Mouse (Mus musculus) limb, embryonic 15.5 days (tissue): ENCODE measurements around the gene Defb5. TPM values are rescaled to one million over a fixed set of nuclear protein-coding genes. Genes with fewer than 3 reads are reported as not detected.
"Not testable (repeated sequence)": the region's sequence is repeated elsewhere in the genome, so short reads cannot be mapped to it uniquely, and the experiment has no call there.

Source experiments
- ATAC-seq: fragments of 200-750 bp; cut with Nextera tagmentation; 2 replicates; pipeline ENCODE4 v1.8.0; 2017; ENCODE audit warnings: low read depth, moderate TSS enrichment; ENCODE audit not compliant: insufficient number of reproducible peaks, low FRiP score, low TSS enrichment
- H3K27ac ChIP-seq: fragments of 300-500 bp; sonication (generic); 2 replicates; pipeline ENCODE4 v1.5.1; 2015; ENCODE audit warnings: moderate library complexity, mild to moderate bottlenecking, inconsistent platforms
- H3K27me3 ChIP-seq: fragments of 300-500 bp; sonication (generic); 2 replicates; pipeline ENCODE4 v1.6.1; 2015; ENCODE audit warnings: inconsistent platforms
- H3K36me3 ChIP-seq: fragments of 300-500 bp; sonication (generic); 2 replicates; pipeline ENCODE4 v1.6.1; 2015; ENCODE audit warnings: inconsistent platforms
- H3K4me1 ChIP-seq: fragments of 300-500 bp; sonication (generic); 2 replicates; pipeline ENCODE4 v1.6.1; 2015; ENCODE audit warnings: inconsistent platforms
- H3K4me2 ChIP-seq: fragments of 300-500 bp; sonication (generic); 2 replicates; pipeline ENCODE4 v1.6.1; 2015; ENCODE audit warnings: mild to moderate bottlenecking, inconsistent platforms
- H3K4me3 ChIP-seq: fragments of 300-500 bp; sonication (generic); 2 replicates; pipeline ENCODE4 v1.5.1; 2015; ENCODE audit warnings: mild to moderate bottlenecking, inconsistent platforms
- H3K9ac ChIP-seq: fragments of 300-500 bp; sonication (generic); 2 replicates; pipeline ENCODE4 v1.6.1; 2015; ENCODE audit warnings: inconsistent platforms
- H3K9me3 ChIP-seq: fragments of 300-500 bp; sonication (generic); 2 replicates; pipeline ENCODE4 v1.6.1; 2016; ENCODE audit warnings: inconsistent platforms
- WGBS: fragments of 180-500 bp; shearing (Covaris S2); methylation state at CpG from one replicate; pipeline ENCODE4 v1.1.7; 2015; 5-methylcytosine and 5-hydroxymethylcytosine counted together
- polyA plus RNA-seq: library from polyadenylated mRNA; unstranded; fragments of >200 nt; fragmentation: Nextera tagmentation; extraction: Ambion mirVana; gene quantifications from 2 replicates; pipeline ENCODE4 v1.2.1, GENCODE M21; 2015

Defb5 gene
- not detected in 2 replicates for polyA plus RNA-seq

DNA sequence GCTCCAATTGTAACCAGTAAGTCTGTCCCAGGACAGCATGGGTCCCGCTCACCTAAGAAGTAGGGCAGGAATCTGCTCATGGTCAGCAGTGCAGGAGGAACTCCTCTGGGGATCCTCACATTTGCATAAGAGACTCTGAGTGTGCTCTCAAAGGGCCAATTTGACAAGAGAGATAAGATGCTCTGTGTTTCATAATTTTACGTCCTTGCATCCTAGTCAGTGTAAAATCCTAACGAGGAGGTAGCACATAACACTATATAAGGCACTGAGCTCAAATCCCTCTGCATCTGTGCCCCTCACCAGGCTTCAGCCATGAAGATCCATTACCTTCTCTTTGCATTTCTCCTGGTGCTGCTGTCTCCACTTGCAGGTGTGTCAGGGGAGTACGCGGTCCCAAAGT lies at the start of gene Defb5:
Gene Defb5 (plus strand): TSS at position 301 of the 400 bp plus-strand sequence.
- Histone ChIP-seq H3K9ac (no peak within 1 kb of the TSS), H3K4me2 (no peak within 1 kb of the TSS), H3K36me3 (no peaks in the 10 kb centered on the region), H3K27ac (no peak within 1 kb of the TSS), H3K4me1 (no peaks in the 10 kb centered on the region), H3K27me3 (no peaks in the 10 kb centered on the region), H3K9me3 (no peaks in the 10 kb centered on the region), H3K4me3 (no peak within 1 kb of the TSS)
- WGBS, result 89% methylated on average over 5 of the region's 5 CpGs
- no peak for ATAC-seq

DNA sequence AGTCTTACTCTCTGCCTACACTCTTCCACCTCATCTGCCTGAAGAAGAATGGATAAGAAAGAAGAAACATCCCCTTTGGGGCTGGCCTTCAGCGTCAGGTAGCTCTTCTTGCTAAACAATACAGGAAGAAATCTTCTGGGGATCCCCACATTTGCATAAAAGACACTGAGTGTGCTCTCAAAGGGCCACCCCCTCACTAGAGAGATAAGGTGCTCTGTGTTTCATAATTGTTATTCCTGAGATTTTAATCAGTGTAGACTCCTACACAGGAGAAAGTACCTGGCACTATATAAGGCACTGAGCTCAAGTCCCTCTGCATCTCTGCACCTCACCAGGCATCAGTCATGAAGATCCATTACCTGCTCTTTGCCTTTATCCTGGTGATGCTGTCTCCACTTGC lies 22.2 kb upstream of the Defb5 start, which contains the start of gene Defb6:
Gene Defb6 (plus strand): TSS at position 318 of the 400 bp plus-strand sequence.
- 0 out of 2 replicates have a peak, but pooled peaks cover 8% of the 10 kb centered on the region for H3K9me3 ChIP-seq
- H3K4me1 ChIP-seq, result no peaks in the 10 kb centered on the region
- no peak for ATAC-seq
- H3K27me3 ChIP-seq, result no peaks in the 10 kb centered on the region
- 49% methylated on average over 1 of the region's 1 CpGs for WGBS
- H3K27ac ChIP-seq, result no peak within 1 kb of the TSS
- H3K9ac ChIP-seq, result no peak within 1 kb of the TSS
- H3K4me2 ChIP-seq, result no peak within 1 kb of the TSS
- no peaks in the 10 kb centered on the region for H3K36me3 ChIP-seq
- no peak within 1 kb of the TSS for H3K4me3 ChIP-seq

DNA sequence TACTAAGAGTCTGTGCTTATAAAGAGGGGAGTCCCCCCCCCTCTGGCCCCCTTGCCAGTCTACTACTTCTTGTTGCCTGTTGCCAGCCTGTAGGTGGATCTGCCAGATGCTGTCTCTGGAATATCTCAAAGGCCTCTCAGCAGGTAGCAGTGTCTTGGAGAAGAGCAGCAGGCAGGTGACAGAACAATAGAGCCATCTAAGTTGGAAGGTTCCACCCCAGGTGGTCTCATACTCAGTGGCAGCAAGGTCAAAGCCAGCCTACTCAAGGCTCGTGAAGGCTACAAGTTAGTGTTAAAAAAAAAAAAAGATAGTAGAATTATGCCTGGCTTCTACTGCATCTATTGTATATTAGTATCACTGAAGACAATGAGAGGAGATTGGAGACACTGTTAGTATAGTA lies 9.3 kb upstream of the Defb5 start:
- 78% methylated on average over 1 of the region's 1 CpGs for WGBS
- no peaks in the 10 kb centered on the region for H3K4me1 ChIP-seq
- H3K4me3 ChIP-seq, result no peak overlapping the region
- ATAC-seq, result no peak
- no peaks in the 10 kb centered on the region for H3K27me3 ChIP-seq
- H3K36me3 ChIP-seq, result no peaks in the 10 kb centered on the region
- H3K9me3 ChIP-seq, result no peaks in the 10 kb centered on the region
- no peak overlapping the region for H3K9ac ChIP-seq
- no peak overlapping the region for H3K4me2 ChIP-seq
- no peak overlapping the region for H3K27ac ChIP-seq

DNA sequence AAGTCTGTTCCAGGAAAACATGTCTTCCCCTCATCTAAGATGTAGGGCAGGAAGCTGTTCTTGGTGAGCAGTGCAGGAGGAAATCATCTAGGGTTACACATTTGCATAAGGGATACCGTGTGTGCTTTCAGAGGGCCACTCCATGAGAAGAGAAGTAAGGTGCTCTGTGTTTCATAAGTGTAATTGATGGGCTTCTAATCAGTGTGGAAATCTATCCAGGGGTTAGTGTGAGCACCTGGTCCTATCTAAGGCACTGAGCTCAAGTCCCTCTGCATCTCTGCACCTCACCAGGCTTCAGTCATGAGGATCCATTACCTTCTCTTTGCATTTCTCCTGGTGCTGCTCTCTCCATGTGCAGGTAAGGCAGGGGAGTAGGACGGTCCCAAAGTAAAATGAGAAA lies 7.8 kb upstream of the Defb5 start, which contains the start of gene Defb46:
Gene Defb46 (plus strand): TSS at position 301 of the 400 bp plus-strand sequence.
- Histone ChIP-seq H3K36me3 (no peaks in the 10 kb centered on the region), H3K4me1 (no peaks in the 10 kb centered on the region), H3K4me2 (no peak within 1 kb of the TSS), H3K9me3 (no peaks in the 10 kb centered on the region), H3K9ac (no peak within 1 kb of the TSS), H3K27me3 (no peaks in the 10 kb centered on the region), H3K27ac (no peak within 1 kb of the TSS), H3K4me3 (no peak within 1 kb of the TSS)
- ATAC-seq, result no peak
- WGBS, result 62% methylated on average over 2 of the region's 2 CpGs

DNA sequence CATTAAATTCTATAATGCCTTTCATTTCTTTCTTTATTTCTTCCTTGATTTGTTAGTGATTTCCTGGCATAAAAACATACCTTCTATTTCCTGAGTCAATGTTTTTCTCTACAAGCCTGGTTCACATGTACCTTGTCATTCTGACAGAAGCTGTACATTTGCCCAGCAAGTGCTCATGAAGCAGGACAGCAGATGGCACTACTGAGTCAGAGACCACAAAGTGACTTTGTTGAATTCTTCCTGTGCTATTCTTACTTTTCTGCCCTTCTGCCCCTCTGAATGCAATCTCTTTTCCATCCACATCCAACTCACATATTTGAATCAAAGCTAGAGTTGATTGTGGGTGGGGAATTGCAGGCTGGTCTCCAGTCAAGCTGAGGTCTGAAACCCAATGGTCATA lies 10.8 kb downstream of the Defb5 start:
- no peaks in the 10 kb centered on the region for H3K36me3 ChIP-seq
- no peaks in the 10 kb centered on the region for H3K27me3 ChIP-seq
- H3K9me3 ChIP-seq, result no peaks in the 10 kb centered on the region
- no peak overlapping the region for H3K4me3 ChIP-seq
- no peaks in the 10 kb centered on the region for H3K4me1 ChIP-seq
- no peak overlapping the region for H3K9ac ChIP-seq
- no peak for ATAC-seq
- no peak overlapping the region for H3K4me2 ChIP-seq
- no peak overlapping the region for H3K27ac ChIP-seq

DNA sequence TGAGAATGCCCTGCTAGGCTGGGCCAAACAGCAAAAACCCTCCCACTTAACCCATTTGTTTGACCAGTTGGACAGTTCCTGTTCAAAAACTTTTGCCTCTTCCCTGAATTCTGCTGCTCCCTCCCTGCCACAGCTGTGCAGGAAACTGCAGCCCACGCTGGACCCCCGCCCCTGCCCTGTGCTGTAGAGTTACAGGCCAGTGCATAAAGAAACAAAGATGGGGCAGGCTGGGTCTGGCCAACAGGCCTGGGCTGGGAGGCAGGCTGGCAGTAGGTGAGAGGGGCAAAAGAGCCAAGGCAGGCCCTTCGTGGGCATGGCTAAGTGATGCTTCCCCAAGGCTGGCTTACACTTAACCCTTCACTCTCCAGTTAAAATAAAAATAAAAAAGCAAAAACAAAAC lies 12.3 kb downstream of the Defb5 start:
- ATAC-seq, result no peak
- no peak overlapping the region for H3K9ac ChIP-seq
- no peaks in the 10 kb centered on the region for H3K9me3 ChIP-seq
- WGBS, result 58% methylated on average over 3 of the region's 3 CpGs
- no peak overlapping the region for H3K4me2 ChIP-seq
- H3K27me3 ChIP-seq, result no peaks in the 10 kb centered on the region
- no peaks in the 10 kb centered on the region for H3K36me3 ChIP-seq
- H3K4me1 ChIP-seq, result no peaks in the 10 kb centered on the region
- H3K27ac ChIP-seq, result no peak overlapping the region
- no peak overlapping the region for H3K4me3 ChIP-seq

DNA sequence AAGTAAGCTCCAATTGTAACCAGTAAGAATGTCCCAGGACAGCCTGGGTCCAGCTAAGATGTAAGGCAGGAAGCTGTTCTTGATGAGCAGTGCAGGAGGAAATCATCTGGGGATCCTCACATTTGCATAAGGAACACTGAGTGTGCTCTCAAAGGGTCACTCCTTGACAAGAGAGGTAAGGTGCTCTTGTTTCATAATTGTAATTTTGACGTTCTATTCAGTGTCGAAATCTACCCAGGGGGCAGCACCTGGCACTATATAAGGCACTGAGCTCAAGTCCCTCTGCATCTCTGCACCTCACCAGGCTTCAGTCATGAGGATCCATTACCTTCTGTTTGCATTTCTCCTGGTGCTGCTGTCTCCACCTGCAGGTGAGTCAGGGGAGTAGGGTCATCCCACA lies 45.7 kb downstream of the Defb5 start, which contains the start of gene Defb3:
Gene Defb3 (plus strand): TSS at position 301 of the 400 bp plus-strand sequence.
- not testable (repeated sequence) for ATAC-seq, H3K9ac ChIP-seq, H3K9me3 ChIP-seq, H3K36me3 ChIP-seq, H3K27ac ChIP-seq, H3K4me1 ChIP-seq, H3K4me3 ChIP-seq, H3K27me3 ChIP-seq, H3K4me2 ChIP-seq
- 21% methylated on average over 2 of the region's 2 CpGs for WGBS

DNA sequence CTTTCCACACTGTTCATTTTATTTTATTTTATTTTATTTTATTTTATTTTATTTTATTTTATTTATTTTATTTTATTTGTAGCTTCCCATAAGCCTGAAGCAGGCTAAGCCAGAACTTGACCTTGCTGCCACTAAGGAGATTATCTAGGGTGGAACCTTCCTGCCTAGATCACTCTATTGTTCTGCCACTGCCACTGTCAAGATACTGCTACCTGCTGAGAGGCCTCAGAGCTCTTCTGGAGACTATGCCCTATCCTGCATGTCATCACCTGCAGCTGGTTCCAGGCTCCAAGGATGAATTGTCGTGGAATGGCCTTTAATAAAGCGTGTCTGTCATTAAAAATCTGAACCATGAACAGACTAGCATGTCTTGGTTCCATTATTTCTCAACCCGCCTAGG lies 51.0 kb downstream of the Defb5 start:
- not testable (repeated sequence) for H3K4me3 ChIP-seq, H3K4me2 ChIP-seq, H3K4me1 ChIP-seq, ATAC-seq, H3K27me3 ChIP-seq, H3K9me3 ChIP-seq, H3K36me3 ChIP-seq, H3K9ac ChIP-seq, H3K27ac ChIP-seq
- WGBS, result 53% methylated on average over 3 of the region's 3 CpGs

Other genes with a start within 250 kb of the Defb5 start
- gene Defb38, start 221.0 kb upstream of the Defb5 start, polyA plus RNA-seq, result not detected in 2 replicates
- gene Defb39, start 182.8 kb upstream of the Defb5 start, polyA plus RNA-seq, result not detected in 2 replicates
- gene Defb12, start 132.7 kb upstream of the Defb5 start, polyA plus RNA-seq, result not detected in 2 replicates
- not detected in 2 replicates for gene Defb34, start 123.8 kb upstream of the Defb5 start, polyA plus RNA-seq
- not detected in 2 replicates for gene Gm45826, start 106.8 kb upstream of the Defb5 start, polyA plus RNA-seq
- 5.5 and 8.6 TPM in 2 replicates for gene Defb14, start 53.2 kb upstream of the Defb5 start, polyA plus RNA-seq
- gene Defb4, start 48.9 kb upstream of the Defb5 start, polyA plus RNA-seq, result 5.0 and 5.7 TPM in 2 replicates
- not detected in 2 replicates for gene Defb6, start 22.1 kb upstream of the Defb5 start, polyA plus RNA-seq
- gene Defb46, start 7.7 kb upstream of the Defb5 start, polyA plus RNA-seq, result not detected in 2 replicates
- not detected in 2 replicates for gene Defb3, start 45.8 kb downstream of the Defb5 start, polyA plus RNA-seq
- gene Defb8, start 200.0 kb downstream of the Defb5 start, polyA plus RNA-seq, result not detected in 2 replicates
- gene Defb7, start 247.5 kb downstream of the Defb5 start, polyA plus RNA-seq, result not detected in 2 replicates